Mouse (Mus musculus) kidney, adult 2 months (tissue): Measurements from ENCODE around the gene Arid2.

ENCODE experiments used
- CTCF ChIP-seq: fragments of 200-500 bp; conservative IDR thresholded peaks from 2 replicates; pipeline ENCODE4 v1.5.1; 2011; ENCODE audit warnings: low read depth, mild to moderate bottlenecking, control low read depth, low read length, moderate library complexity, mixed read lengths; ENCODE audit not compliant: insufficient read depth, insufficient read length
- POLR2A ChIP-seq: fragments of 200-500 bp; IDR thresholded peaks from one replicate; pipeline ENCODE4 v1.6.1; 2011; ENCODE audit warnings: low read depth, low read length, control low read depth

GRCm38 (mm10) chr15:96382223-96382622 is 94.9 kb downstream of the Arid2 start:
- TF ChIP-seq POLR2A (no peak), CTCF (no peak)
